10 mouse cellular contexts compared by ENCODE assay signal in genomic region chr7:79729169-79729568, GRCm38 (mm10). TPM values are rescaled to one million over a fixed set of nuclear protein-coding genes. Genes with fewer than 3 reads are reported as not detected.
DNase-seq lines count a peak whose midpoint lies in the region; ATAC-seq and TF ChIP-seq lines count a peak whose summit lies in the region.
"Had no signal": no experiment of that assay in that cellular context is flagged by ENCODE, and none has a peak within 500 bp of the region (broad histone marks: within the 10 kb centered on the region; RNA-seq: fewer than 3 reads in every experiment).

No protein-coding gene starts in this region.

- no peaks in the 10 kb centered on the region for H3K27me3 ChIP-seq in kidney, postnatal 0 days (ENCODE audit: insufficient read depth, low read length)

- peak; percentile 82 for TF ChIP-seq CTCF in kidney, postnatal 0 days (IDR thresholded peaks at IDR 0.05; ENCODE audit: low read depth)
- TF ChIP-seq CTCF in lung, adult 2 months (IDR thresholded peaks at IDR 0.05; ENCODE audit: insufficient read depth, low read length) = peak; percentile 88

- H3K9ac ChIP-seq in kidney, postnatal 0 days (ENCODE audit: low read depth, low read length) = no peak overlapping the region
- H3K9ac ChIP-seq: heart, embryonic 15.5 days; stomach, embryonic 15.5 days had no signal

- H3K36me3 ChIP-seq in kidney, postnatal 0 days (ENCODE audit: insufficient read depth, low read length) = no peaks in the 10 kb centered on the region
- H3K36me3 ChIP-seq: heart, embryonic 15.5 days; stomach, embryonic 15.5 days had no signal

- H3K27ac ChIP-seq in kidney, postnatal 0 days = no peak overlapping the region
- H3K27ac ChIP-seq: heart, embryonic 15.5 days; stomach, embryonic 15.5 days had no signal

- DNase-seq in 416B (ENCODE audit: low read depth) = peak; percentile 63
- peak; percentile 56 to 67 for DNase-seq in CD8-positive naive resting alpha-beta T cell, adult 2 months (ENCODE audit: low read depth in 2 of 2, low spot score in 2 of 2)
- DNase-seq in c-Kit-positive CD71-negative TER-119-negative erythroid progenitor cells, embryonic 14.5 days (ENCODE audit: low read depth) = peak; percentile 68
- DNase-seq in frontal cortex, postnatal 25 days (ENCODE audit: low spot score in 2 of 2) = peak; percentile 58 to 59
- DNase-seq in kidney, postnatal 0 days (ENCODE audit: low spot score) = peak; percentile 87
- DNase-seq in lung, adult 2 months = peak; percentile 66
- peak; percentile 55 for DNase-seq in retina, postnatal 7 days (ENCODE audit: low read depth, low spot score)

- H3K4me1 ChIP-seq in kidney, postnatal 0 days (replicated peaks; ENCODE audit: insufficient read depth, low read length) = no peaks in the 10 kb centered on the region
- no peaks in the 10 kb centered on the region for H3K4me1 ChIP-seq in lung, adult 2 months (ENCODE audit: control insufficient read depth, insufficient read depth, low read length)
- H3K4me1 ChIP-seq: heart, embryonic 15.5 days; stomach, embryonic 15.5 days had no signal

- H3K4me3 ChIP-seq in kidney, postnatal 0 days (replicated peaks; ENCODE audit: low read depth, low read length) = no peak overlapping the region
- H3K4me3 ChIP-seq in lung, adult 2 months (replicated peaks; ENCODE audit: extremely low read depth, low read depth, low read length) = no peak overlapping the region
- H3K4me3 ChIP-seq: heart, embryonic 15.5 days; stomach, embryonic 15.5 days had no signal

- H3K9me3 ChIP-seq in kidney, postnatal 0 days (replicated peaks; ENCODE audit: low read length) = no peaks in the 10 kb centered on the region
- H3K9me3 ChIP-seq: heart, embryonic 15.5 days; stomach, embryonic 15.5 days had no signal

- ATAC-seq in kidney, postnatal 0 days (replicated peaks; ENCODE audit: low FRiP score, low read depth) = peak; percentile 31; the same call in 1 of the 2 replicates
- ATAC-seq in erythroblast, adult 5-6 weeks (replicated peaks; ENCODE audit: low FRiP score, poor library complexity, severe bottlenecking) = no peak

- 5% methylated on average over 8 of the region's 8 CpGs for WGBS in kidney, postnatal 0 days
- 7% methylated on average over 8 of the region's 8 CpGs for WGBS in lung, adult 2 months

- no peak for TF ChIP-seq POLR2A in lung, adult 2 months (IDR thresholded peaks at IDR 0.05; ENCODE audit: borderline replicate concordance, extremely low read depth, low read depth, low read length)

- no peak overlapping the region for H3K4me2 ChIP-seq in kidney, postnatal 0 days (ENCODE audit: low read length)
- H3K4me2 ChIP-seq: heart, embryonic 15.5 days; stomach, embryonic 15.5 days had no signal

RNA-seq across cellular contexts. Expression of gene Plin1, which starts 3.5 kb away (rescaled TPM):
- polyA plus RNA-seq in kidney, postnatal 0 days (2015; fragmentation: Nextera tagmentation; extraction: Ambion mirVana) = 0.19 and 0.61 TPM in 2 replicates
- 48.1 and 83.8 TPM in 2 replicates for polyA plus RNA-seq in lung, adult 2 months (2012; rRNA removed)
- total RNA-seq in erythroblast, adult 5-6 weeks (2015; ENCODE audit: low replicate concordance) = not detected in 2 replicates
- not detected in 2 replicates for total RNA-seq in erythroblast, adult 5-6 weeks (2017; ENCODE audit: low replicate concordance)
- polyA plus RNA-seq: heart, embryonic 15.5 days; stomach, embryonic 15.5 days had no signal

RNA-seq across cellular contexts. Expression of gene Kif7, which starts 13.6 kb away (rescaled TPM):
- 3.1 and 3.7 TPM in 2 replicates for polyA plus RNA-seq in kidney, postnatal 0 days (2015; fragmentation: Nextera tagmentation; extraction: Ambion mirVana)
- polyA plus RNA-seq in lung, adult 2 months (2012; rRNA removed) = 3.5 and 3.8 TPM in 2 replicates
- total RNA-seq in erythroblast, adult 5-6 weeks (2015; ENCODE audit: low replicate concordance) = 0.42 TPM in 1 of 2 replicates, not detected in the other
- 0.09 TPM in 1 of 2 replicates, not detected in the other for total RNA-seq in erythroblast, adult 5-6 weeks (2017; ENCODE audit: low replicate concordance)

RNA-seq across cellular contexts. Expression of gene Pex11a, which starts 13.8 kb away (rescaled TPM):
- 21.2 and 22.0 TPM in 2 replicates for polyA plus RNA-seq in kidney, postnatal 0 days (2015; fragmentation: Nextera tagmentation; extraction: Ambion mirVana)
- polyA plus RNA-seq in lung, adult 2 months (2012; rRNA removed) = 17.9 and 18.6 TPM in 2 replicates
- not detected in 2 replicates for total RNA-seq in erythroblast, adult 5-6 weeks (2015; ENCODE audit: low replicate concordance)
- 0.51 TPM in 1 of 2 replicates, not detected in the other for total RNA-seq in erythroblast, adult 5-6 weeks (2017; ENCODE audit: low replicate concordance)

RNA-seq across cellular contexts. Expression of gene Wdr93, which starts 13.8 kb away (rescaled TPM):
- polyA plus RNA-seq in kidney, postnatal 0 days (2015; fragmentation: Nextera tagmentation; extraction: Ambion mirVana) = 0.26 and 0.41 TPM in 2 replicates
- polyA plus RNA-seq in lung, adult 2 months (2012; rRNA removed) = 1.7 and 1.8 TPM in 2 replicates
- not detected in 2 replicates for total RNA-seq in erythroblast, adult 5-6 weeks (2015; ENCODE audit: low replicate concordance)
- not detected in 2 replicates for total RNA-seq in erythroblast, adult 5-6 weeks (2017; ENCODE audit: low replicate concordance)

Comparison
In these comparisons a context has a peak if more than half of its experiments do, and no peak if none do; other contexts are left out.
1. RNA of gene Plin1, which starts 3.5 kb away (polyA plus RNA-seq): 48.1 to 83.8 TPM in lung, adult 2 months; 0.19 to 0.61 TPM in kidney, postnatal 0 days; every median in the first group is over 10 times any median in the second.
2. Peak in every context shown above with its lines, with median percentiles within 50 percentile points of each other: DNase-seq.